Mouse (Mus musculus): Measurements from ENCODE around the gene Add1. TPM values are rescaled to one million over a fixed set of nuclear protein-coding genes. Genes with fewer than 3 reads are reported as not detected.

The Add1 gene
- total RNA-seq, 2 experiments from 2014 or later = 215 to 240 TPM

GRCm38 (mm10) chr5:34593202-34593727 lies 19.8 kb downstream of the Add1 start:
- no peak for DNase-seq (ENCODE audit: low spot score in 2 of 2)

- no peak for DNase-seq (ENCODE audit: low spot score in 2 of 2)
Observed at GRCm38 (mm10) chr5:34604576-34604975, 31.1 kb downstream of the Add1 start.

- DNase-seq (ENCODE audit: low spot score in 2 of 2) = no peak
Observed at GRCm38 (mm10) chr5:34607100-34607880, 33.8 kb downstream of the Add1 start.

GRCm38 (mm10) chr5:34608226-34608625 lies 34.8 kb downstream of the Add1 start:
- DNase-seq (ENCODE audit: low spot score in 2 of 2) = no peak

- DNase-seq (ENCODE audit: low spot score in 2 of 2) = no peak
Observed at GRCm38 (mm10) chr5:34609966-34610365, 36.5 kb downstream of the Add1 start.

GRCm38 (mm10) chr5:34632996-34633395 lies 59.5 kb downstream of the Add1 start:
- no peak for DNase-seq (ENCODE audit: low spot score in 2 of 2)

- no peak for DNase-seq (ENCODE audit: low spot score in 2 of 2)
Observed at GRCm38 (mm10) chr5:34633641-34634040, 60.2 kb downstream of the Add1 start.

- DNase-seq (ENCODE audit: low spot score in 2 of 2) = no peak
Observed at GRCm38 (mm10) chr5:34634746-34635400, 61.4 kb downstream of the Add1 start.

GRCm38 (mm10) chr5:34635665-34636192 lies 62.3 kb downstream of the Add1 start:
- no peak for DNase-seq (ENCODE audit: low spot score in 2 of 2)

GRCm38 (mm10) chr5:34636481-34637287 lies 63.2 kb downstream of the Add1 start, which contains the start of gene Mfsd10:
TSS of gene Mfsd10 (minus strand) at chr5:34637212.
- peak; percentile 51 to 66 for DNase-seq (ENCODE audit: low spot score in 2 of 2)

- DNase-seq (ENCODE audit: low spot score in 2 of 2) = no peak
Observed at GRCm38 (mm10) chr5:34637591-34638156, 64.2 kb downstream of the Add1 start.

- no peak for DNase-seq (ENCODE audit: low spot score in 2 of 2)
Observed at GRCm38 (mm10) chr5:34641991-34642390, 68.5 kb downstream of the Add1 start.

- DNase-seq (ENCODE audit: low spot score in 2 of 2) = no peak
Observed at GRCm38 (mm10) chr5:34642932-34643331, 69.5 kb downstream of the Add1 start.

- DNase-seq (ENCODE audit: low spot score in 2 of 2) = no peak
Observed at GRCm38 (mm10) chr5:34647581-34647980, 74.1 kb downstream of the Add1 start.

GRCm38 (mm10) chr5:34652961-34653360 lies 79.5 kb downstream of the Add1 start:
- no peak for DNase-seq (ENCODE audit: low spot score in 2 of 2)

GRCm38 (mm10) chr5:34654881-34655280 lies 81.4 kb downstream of the Add1 start:
- no peak for DNase-seq (ENCODE audit: low spot score in 2 of 2)

- no peak for DNase-seq (ENCODE audit: low spot score in 2 of 2)
Observed at GRCm38 (mm10) chr5:34657556-34657955, 84.1 kb downstream of the Add1 start.

GRCm38 (mm10) chr5:34659686-34660590 lies 86.5 kb downstream of the Add1 start, which contains the start of the genes Nop14 and Grk4:
TSS of gene Nop14 (minus strand) at chr5:34660148.
TSS of gene Grk4 (plus strand) at chr5:34660379.
- DNase-seq (ENCODE audit: low spot score in 2 of 2) = peak; percentile 93 to 97

GRCm38 (mm10) chr5:34660591-34661130 lies 87.2 kb downstream of the Add1 start:
- DNase-seq (ENCODE audit: low spot score in 2 of 2) = peak in 1 of 2 experiments; percentile 21

Data from adrenal gland, postnatal 4 days (tissue).